Comparison of ENCODE assay signal across 23 mouse cellular contexts in genomic region chr4:145448586-145448985, GRCm38 (mm10).
DNase-seq lines count a peak whose midpoint lies in the region; ATAC-seq lines count a peak whose summit lies in the region.
"Had no signal": no experiment of that assay in that cellular context is flagged by ENCODE, and none has a peak within 500 bp of the region (broad histone marks: within the 10 kb centered on the region; RNA-seq: fewer than 3 reads in every experiment).

No protein-coding gene starts in this region.

- no peak for DNase-seq in hindbrain, embryonic 11.5 days (ENCODE audit: low spot score)
- DNase-seq in neural tube, embryonic 11.5 days (ENCODE audit: low spot score), result no peak
- DNase-seq in R1 (ENCODE audit: low read depth, low spot score), result peak; percentile 48
- DNase-seq in kidney, adult 18-20 months, result no peak
- DNase-seq: adrenal gland, adult 2 months; adrenal gland, postnatal 14 days; cerebellum, adult 11 months; cerebellum, adult 2 months; cerebellum, postnatal 14 days; gastrocnemius, postnatal 10 days; gastrocnemius, postnatal 36 days had no signal

- H3K27me3 ChIP-seq in hindbrain, embryonic 11.5 days (ENCODE audit: control insufficient read depth, insufficient read depth, low read length), result no peaks in the 10 kb centered on the region
- H3K27me3 ChIP-seq in hindbrain, embryonic 16.5 days (replicated peaks; ENCODE audit: control insufficient read depth, insufficient read depth, low read length), result no peaks in the 10 kb centered on the region
- H3K27me3 ChIP-seq in neural tube, embryonic 11.5 days (ENCODE audit: control insufficient read depth, insufficient read depth, low read length), result no peaks in the 10 kb centered on the region
- no peaks in the 10 kb centered on the region for H3K27me3 ChIP-seq in neural tube, embryonic 15.5 days (replicated peaks)
- no peaks in the 10 kb centered on the region for H3K27me3 ChIP-seq in limb, embryonic 15.5 days
- H3K27me3 ChIP-seq: embryonic facial prominence, embryonic 12.5 days; forebrain, embryonic 12.5 days had no signal

- H3K36me3 ChIP-seq in hindbrain, embryonic 11.5 days (ENCODE audit: control insufficient read depth, insufficient read depth, low read length), result no peaks in the 10 kb centered on the region
- H3K36me3 ChIP-seq in hindbrain, embryonic 16.5 days (ENCODE audit: control insufficient read depth, insufficient read depth, low read length), result no peaks in the 10 kb centered on the region
- no peaks in the 10 kb centered on the region for H3K36me3 ChIP-seq in neural tube, embryonic 11.5 days (ENCODE audit: control insufficient read depth, insufficient read depth, low read length)
- no peaks in the 10 kb centered on the region for H3K36me3 ChIP-seq in neural tube, embryonic 15.5 days
- no peaks in the 10 kb centered on the region for H3K36me3 ChIP-seq in limb, embryonic 15.5 days
- H3K36me3 ChIP-seq: embryonic facial prominence, embryonic 12.5 days; forebrain, embryonic 12.5 days; hindbrain, embryonic 10.5 days had no signal

- H3K27ac ChIP-seq in hindbrain, embryonic 11.5 days (ENCODE audit: low read depth, low read length), result no peak overlapping the region
- H3K27ac ChIP-seq in hindbrain, embryonic 16.5 days (ENCODE audit: low read depth, low read length), result no peak overlapping the region
- no peak overlapping the region for H3K27ac ChIP-seq in neural tube, embryonic 11.5 days (ENCODE audit: low read depth, low read length)
- no peak overlapping the region for H3K27ac ChIP-seq in neural tube, embryonic 15.5 days (replicated peaks)
- no peak overlapping the region for H3K27ac ChIP-seq in limb, embryonic 15.5 days
- H3K27ac ChIP-seq: embryonic facial prominence, embryonic 12.5 days; forebrain, embryonic 12.5 days; hindbrain, embryonic 10.5 days; hindbrain, embryonic 14.5 days had no signal

- no peak overlapping the region for H3K4me3 ChIP-seq in hindbrain, embryonic 11.5 days (ENCODE audit: low read depth, low read length)
- no peak overlapping the region for H3K4me3 ChIP-seq in hindbrain, embryonic 16.5 days (ENCODE audit: low read length)
- H3K4me3 ChIP-seq in neural tube, embryonic 11.5 days (ENCODE audit: low read depth, low read length), result no peak overlapping the region
- no peak overlapping the region for H3K4me3 ChIP-seq in neural tube, embryonic 15.5 days (replicated peaks)
- H3K4me3 ChIP-seq in limb, embryonic 15.5 days, result no peak overlapping the region
- H3K4me3 ChIP-seq: embryonic facial prominence, embryonic 12.5 days; erythroblast, embryonic 14.5 days; forebrain, embryonic 12.5 days; hindbrain, embryonic 10.5 days had no signal

- H3K4me2 ChIP-seq in hindbrain, embryonic 11.5 days (replicated peaks; ENCODE audit: low read depth, low read length), result no peak overlapping the region
- H3K4me2 ChIP-seq in hindbrain, embryonic 16.5 days (ENCODE audit: low read length), result no peak overlapping the region
- no peak overlapping the region for H3K4me2 ChIP-seq in neural tube, embryonic 11.5 days (ENCODE audit: low read depth)
- no peak overlapping the region for H3K4me2 ChIP-seq in neural tube, embryonic 15.5 days
- H3K4me2 ChIP-seq in limb, embryonic 15.5 days, result no peak overlapping the region
- H3K4me2 ChIP-seq: embryonic facial prominence, embryonic 12.5 days; forebrain, embryonic 12.5 days; heart, embryonic 11.5 days; hindbrain, embryonic 14.5 days had no signal

- ATAC-seq in hindbrain, embryonic 11.5 days (ENCODE audit: low FRiP score), result peak; percentile 61
- no peak for ATAC-seq in hindbrain, embryonic 16.5 days
- peak; percentile 53; the same call in 1 of the 2 replicates for ATAC-seq in neural tube, embryonic 11.5 days (ENCODE audit: insufficient read depth, low FRiP score, low TSS enrichment)
- ATAC-seq in neural tube, embryonic 15.5 days (ENCODE audit: low FRiP score), result no peak
- ATAC-seq in limb, embryonic 15.5 days (ENCODE audit: insufficient number of reproducible peaks, low FRiP score, low TSS enrichment, low read depth), result 0 out of 2 replicates have a peak, but pooled peaks have one; percentile 19
- ATAC-seq: CD4-positive, CD25-positive, alpha-beta regulatory T cell, adult 4 months; forebrain, embryonic 16.5 days; intestine, postnatal 0 days had no signal

- peaks cover 3% of the 10 kb centered on the region; the same call in 1 of the 2 replicates for H3K9me3 ChIP-seq in hindbrain, embryonic 11.5 days (ENCODE audit: control insufficient read depth, low read length)
- H3K9me3 ChIP-seq in hindbrain, embryonic 16.5 days (ENCODE audit: control insufficient read depth, low read length), result peaks cover 18% of the 10 kb centered on the region
- H3K9me3 ChIP-seq in neural tube, embryonic 11.5 days (ENCODE audit: control insufficient read depth, low read length), result peaks cover 8% of the 10 kb centered on the region; the same call in 1 of the 2 replicates
- H3K9me3 ChIP-seq in neural tube, embryonic 15.5 days (replicated peaks), result peaks cover 22% of the 10 kb centered on the region
- peaks cover 12% of the 10 kb centered on the region for H3K9me3 ChIP-seq in limb, embryonic 15.5 days

- H3K9ac ChIP-seq in hindbrain, embryonic 11.5 days (ENCODE audit: low read depth, low read length), result no peak overlapping the region
- H3K9ac ChIP-seq in hindbrain, embryonic 16.5 days (ENCODE audit: low read depth, low read length), result no peak overlapping the region
- H3K9ac ChIP-seq in neural tube, embryonic 11.5 days (ENCODE audit: low read length), result no peak overlapping the region
- H3K9ac ChIP-seq in neural tube, embryonic 15.5 days (replicated peaks), result no peak overlapping the region
- no peak overlapping the region for H3K9ac ChIP-seq in limb, embryonic 15.5 days
- H3K9ac ChIP-seq: embryonic facial prominence, embryonic 12.5 days; forebrain, embryonic 12.5 days; hindbrain, embryonic 14.5 days had no signal

- 88% methylated on average over 2 of the region's 2 CpGs for whole genome bisulfite sequencing in hindbrain, embryonic 11.5 days
- 82% methylated on average over 2 of the region's 2 CpGs for WGBS in hindbrain, embryonic 16.5 days
- 86% methylated on average over 2 of the region's 2 CpGs for WGBS in neural tube, embryonic 11.5 days
- WGBS in neural tube, embryonic 15.5 days, result 79% methylated on average over 2 of the region's 2 CpGs
- 75% methylated on average over 2 of the region's 2 CpGs for WGBS in limb, embryonic 15.5 days

- H3K4me1 ChIP-seq in hindbrain, embryonic 11.5 days (replicated peaks; ENCODE audit: control insufficient read depth, insufficient read depth, low read length), result no peaks in the 10 kb centered on the region
- no peaks in the 10 kb centered on the region for H3K4me1 ChIP-seq in hindbrain, embryonic 16.5 days (ENCODE audit: control insufficient read depth, insufficient read depth, low read depth, low read length)
- no peaks in the 10 kb centered on the region for H3K4me1 ChIP-seq in neural tube, embryonic 11.5 days (ENCODE audit: control insufficient read depth, insufficient read depth, low read length)
- no peaks in the 10 kb centered on the region for H3K4me1 ChIP-seq in neural tube, embryonic 15.5 days
- no peaks in the 10 kb centered on the region for H3K4me1 ChIP-seq in limb, embryonic 15.5 days
- H3K4me1 ChIP-seq: embryonic facial prominence, embryonic 12.5 days; forebrain, embryonic 12.5 days; hindbrain, embryonic 10.5 days had no signal

Comparison
In these comparisons a context has a peak if more than half of its experiments do, and no peak if none do; other contexts are left out.
1. ATAC-seq: peak in hindbrain, embryonic 11.5 days (single experiment), neural tube, embryonic 11.5 days (single experiment) and limb, embryonic 15.5 days (single experiment); none in hindbrain, embryonic 16.5 days (single experiment) and neural tube, embryonic 15.5 days (single experiment).